Mouse (Mus musculus): ENCODE results near the gene Dnm1.

Gene Dnm1

DNA sequence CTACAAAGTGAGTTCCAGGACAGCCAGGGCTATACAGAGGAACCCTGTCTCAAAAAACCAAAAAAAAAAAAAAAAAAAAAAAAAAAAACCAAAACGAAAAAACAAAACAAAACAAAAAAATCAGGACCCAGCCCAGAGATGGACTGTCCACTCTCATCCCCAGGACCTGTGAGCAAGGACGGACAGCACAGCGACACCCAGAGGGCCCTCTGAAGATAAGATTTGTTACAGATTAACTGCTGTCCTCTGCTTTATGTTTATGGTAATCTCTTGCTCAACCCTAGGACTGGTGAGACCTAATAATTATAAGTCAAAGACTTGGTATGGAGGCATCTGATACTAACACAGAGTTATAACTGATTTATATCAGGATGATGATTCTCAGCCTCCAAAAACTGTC, 77.3 kb downstream of the Dnm1 start:
- DNase-seq (ENCODE audit: low spot score) = no peak

DNA sequence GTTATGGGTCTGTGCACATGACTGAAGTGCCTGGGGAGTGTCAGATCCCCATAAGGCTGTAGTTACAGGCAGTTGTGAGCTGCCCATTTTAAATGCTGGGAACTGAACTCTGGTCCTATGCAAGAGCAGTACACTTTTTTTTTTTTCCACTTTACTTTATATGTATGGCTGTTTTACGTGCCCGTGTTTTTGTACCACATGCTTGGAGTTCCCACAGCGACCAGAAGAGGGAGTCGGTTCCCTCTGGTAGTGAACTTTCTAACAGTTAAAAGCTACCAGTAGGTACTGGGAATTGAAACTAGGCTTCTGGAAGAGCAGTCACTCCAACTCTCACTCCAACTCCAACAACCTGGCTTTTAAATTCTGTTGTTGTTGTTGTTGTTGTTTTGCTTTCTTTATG, 92.5 kb downstream of the Dnm1 start:
- DNase-seq (ENCODE audit: low spot score) = peak; percentile 33

DNA sequence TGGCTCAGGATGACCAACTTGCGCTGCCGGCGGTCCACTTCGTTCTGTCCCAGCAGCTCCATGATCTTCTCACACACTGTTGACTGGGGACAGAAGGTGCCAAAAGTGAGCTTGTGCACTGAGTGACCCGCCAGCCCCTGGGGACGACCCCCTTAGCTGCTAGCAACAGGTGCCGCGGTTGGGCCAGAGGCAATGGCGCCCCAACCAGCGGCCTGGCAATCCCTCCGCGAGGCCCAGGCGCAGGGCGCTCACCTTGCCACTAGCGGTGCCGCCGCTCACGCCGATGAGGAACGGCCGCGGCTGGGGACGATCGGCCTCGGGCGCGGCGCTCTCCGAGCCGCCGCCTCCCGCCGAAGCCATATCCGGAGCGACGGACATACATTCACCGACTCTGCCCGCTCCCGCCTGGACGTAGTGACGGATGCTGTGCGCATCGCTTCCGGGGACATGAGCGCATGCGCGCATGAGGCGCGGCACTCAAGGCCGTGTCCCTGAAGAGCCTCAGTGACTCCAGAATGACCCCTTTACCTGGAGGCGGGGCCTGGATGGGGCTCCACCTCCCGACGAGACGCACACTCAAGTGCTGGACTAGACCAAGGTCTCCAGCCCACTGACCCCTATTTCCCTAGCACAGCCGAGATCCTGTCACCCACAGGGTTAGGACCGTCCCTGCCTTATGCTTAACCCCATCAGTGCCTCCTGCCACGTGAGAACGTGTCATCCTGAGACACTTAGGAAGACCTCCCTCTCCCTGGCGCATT, 93.3 kb downstream of the Dnm1 start, which contains the start of gene Uck1:
TSS of gene Uck1 (minus strand) at position 503 of the 761 bp plus-strand sequence.
- peak; percentile 92 for DNase-seq (ENCODE audit: low spot score)

DNA sequence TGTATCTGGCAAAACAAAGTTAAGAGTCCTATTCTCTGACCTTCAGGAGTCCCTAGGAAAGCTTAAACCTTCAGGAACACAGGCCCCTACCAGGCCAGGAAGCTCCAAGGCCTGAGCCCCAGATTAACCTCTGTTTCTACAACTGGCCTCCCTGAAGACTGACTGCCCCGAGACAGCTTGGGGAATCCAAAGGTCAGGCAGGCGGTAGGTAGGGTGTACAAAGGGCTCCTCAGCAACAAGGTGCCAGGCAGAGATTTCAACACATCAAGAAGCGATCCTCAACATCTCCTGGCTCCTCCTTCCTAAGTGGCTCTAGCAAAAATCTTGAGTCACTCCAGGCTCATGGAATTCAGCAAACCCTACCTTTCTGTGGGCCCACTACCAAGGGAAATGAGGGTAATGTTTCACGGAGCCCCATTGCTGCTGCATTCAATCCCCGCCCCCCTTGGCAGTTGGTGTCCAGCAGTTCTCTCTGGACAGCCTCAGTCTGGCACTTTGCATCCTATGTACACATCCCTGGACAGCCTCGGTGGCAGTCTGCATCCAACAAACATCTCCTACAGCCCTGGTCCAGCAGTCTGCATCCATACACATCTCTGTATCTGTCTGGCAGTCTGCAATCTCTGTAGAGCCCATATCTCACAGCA, 94.1 kb downstream of the Dnm1 start:
- peak; percentile 42 for DNase-seq (ENCODE audit: low spot score)
